Mouse (Mus musculus): ENCODE measurements at regions not wholly inside any gene's neighbourhood (a gene's known extent, or its start where the extent isn't known, plus 50 kb on each side); places are given as distances from the start of the nearest gene placed in this dataset.

GRCm38 (mm10) chr7:68444426-68445095, 170.9 kb downstream of the Fam169b start:
- no peak for DNase-seq (ENCODE audit: low spot score)

- no peak for DNase-seq (ENCODE audit: low spot score)
These were observed 167.1 kb downstream of the Fam169b start for GRCm38 (mm10) chr7:68440661-68441150.

GRCm38 (mm10) chr7:68428946-68429345, 155.3 kb downstream of the Fam169b start:
- DNase-seq (ENCODE audit: low spot score) = no peak

GRCm38 (mm10) chr7:68415890-68416289, 142.3 kb downstream of the Fam169b start:
- DNase-seq (ENCODE audit: low spot score) = no peak

- no peak for DNase-seq (ENCODE audit: low spot score)
These were observed 139.1 kb downstream of the Fam169b start for GRCm38 (mm10) chr7:68412786-68413185.
